Mouse (Mus musculus): ENCODE results near the gene Gtf2ird1.
A peak's percentile ranks its signal among the peaks of the same experiment; 100 is the strongest.
"Not testable (repeated sequence)": the region's sequence is repeated elsewhere in the genome, so short reads cannot be mapped to it uniquely, and the experiment has no call there.

Gene Gtf2ird1

DNA sequence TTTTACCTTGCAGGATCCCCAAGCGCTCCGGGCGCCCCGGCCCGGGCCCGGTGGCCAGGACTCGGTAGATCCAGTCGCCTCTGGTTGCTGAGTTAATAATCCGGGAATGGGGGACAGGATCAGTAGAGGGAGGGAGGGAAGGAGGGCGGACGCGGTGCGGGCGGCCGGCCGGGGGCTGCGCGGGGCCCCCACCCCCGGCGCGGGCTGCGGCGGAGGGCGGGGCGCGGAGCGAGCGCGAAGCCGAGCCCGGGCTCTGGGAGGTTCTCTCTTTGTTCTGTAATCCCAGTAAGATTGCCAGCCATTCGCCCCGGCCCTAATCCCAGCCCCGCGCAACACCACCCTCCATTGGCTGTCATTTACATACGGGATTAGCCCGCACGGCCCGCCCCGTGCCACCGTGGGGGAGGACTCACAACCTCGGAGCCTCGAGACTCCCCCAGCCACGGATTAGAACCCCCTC is at the start of gene Gtf2ird1:
TSS of gene Gtf2ird1 (minus strand) at position 214 of the 460 bp plus-strand sequence.
- peak; percentile 41 to 78 for DNase-seq (ENCODE audit: low spot score in 2 of 2)

DNA sequence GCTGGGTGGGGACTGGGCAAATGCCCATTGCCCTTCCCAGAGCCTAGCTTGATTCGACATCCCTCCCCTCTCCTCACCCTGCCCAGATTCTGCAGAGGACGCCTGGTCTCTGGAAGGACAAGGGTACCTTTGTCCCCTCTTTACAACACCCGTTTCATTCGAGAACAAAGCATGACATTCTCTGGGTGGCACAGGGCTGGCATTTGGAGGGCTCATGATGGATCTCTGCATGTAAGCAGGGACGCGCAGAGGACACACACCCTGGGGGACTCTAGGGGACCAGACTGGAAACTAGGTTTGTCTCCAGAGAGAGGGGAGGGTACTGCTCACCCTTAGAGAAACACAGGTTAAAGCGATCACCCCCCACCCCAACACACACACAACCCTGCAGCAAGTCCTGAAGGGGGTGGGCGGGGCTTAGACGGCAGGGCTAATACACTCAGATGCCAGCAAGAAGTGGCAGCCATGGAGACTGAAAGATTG is 49.3 kb upstream of the Gtf2ird1 start:
- DNase-seq (ENCODE audit: low spot score in 2 of 2), result no peak

DNA sequence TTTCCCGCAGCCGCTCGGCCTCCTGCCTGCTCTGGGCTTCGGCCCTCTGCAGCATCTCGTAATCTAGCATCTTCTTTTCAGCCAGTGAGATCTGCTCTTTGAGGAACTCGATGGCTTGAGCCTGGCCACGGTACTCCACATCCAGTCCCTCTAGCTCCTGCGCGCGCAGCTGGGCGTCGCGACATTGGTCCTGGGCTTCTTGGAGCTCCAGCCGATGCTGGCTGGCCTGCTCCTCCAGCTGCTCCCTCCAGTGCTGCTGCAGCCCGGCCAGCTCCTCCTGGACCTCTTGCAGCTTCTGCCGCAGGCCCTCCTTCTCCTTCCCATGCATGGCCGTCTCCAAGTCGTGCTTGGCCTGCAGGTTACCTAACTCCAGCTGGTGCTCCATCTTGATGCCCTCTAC is 46.1 kb upstream of the Gtf2ird1 start:
- DNase-seq (ENCODE audit: low spot score in 2 of 2), result no peak

DNA sequence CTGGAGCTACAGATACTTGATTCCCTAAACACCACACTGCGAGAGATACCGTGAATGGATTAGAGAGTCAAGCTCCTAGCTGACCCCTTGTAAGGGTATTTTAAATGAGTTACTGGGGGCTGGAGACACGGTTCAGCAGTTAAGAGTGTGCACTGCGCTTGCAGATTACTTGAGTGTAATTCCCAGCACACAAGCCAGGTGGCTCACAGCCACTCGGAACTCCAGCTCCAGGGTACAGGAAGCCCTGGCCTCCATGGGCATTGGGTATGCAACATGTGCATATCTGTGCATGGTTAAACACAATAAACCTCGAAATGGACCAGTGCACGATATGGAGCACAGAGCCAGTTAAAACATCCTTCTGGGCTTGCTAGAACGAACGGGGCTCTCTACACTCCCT is 44.9 kb upstream of the Gtf2ird1 start:
- no peak for DNase-seq (ENCODE audit: low spot score in 2 of 2)

DNA sequence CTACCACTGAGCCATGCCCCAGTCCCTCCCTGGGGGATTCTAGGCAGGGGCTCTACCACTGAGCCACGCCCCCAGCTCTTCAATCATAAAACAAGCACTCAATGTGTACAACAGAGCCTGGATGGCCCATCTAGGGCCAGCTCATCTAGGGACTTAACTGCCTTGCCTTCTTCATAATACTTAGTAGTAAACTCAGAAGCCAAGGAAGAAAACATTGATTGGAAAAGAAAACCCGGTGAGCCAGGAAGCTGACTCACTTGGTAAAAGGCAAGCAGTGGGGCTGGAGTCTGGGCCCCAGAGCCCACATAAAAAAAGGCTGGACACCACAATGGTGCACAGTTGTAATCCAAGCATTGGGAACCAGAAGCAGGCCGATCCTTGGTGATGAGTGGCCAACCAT is 44.2 kb upstream of the Gtf2ird1 start:
- no peak for DNase-seq (ENCODE audit: low spot score in 2 of 2)

DNA sequence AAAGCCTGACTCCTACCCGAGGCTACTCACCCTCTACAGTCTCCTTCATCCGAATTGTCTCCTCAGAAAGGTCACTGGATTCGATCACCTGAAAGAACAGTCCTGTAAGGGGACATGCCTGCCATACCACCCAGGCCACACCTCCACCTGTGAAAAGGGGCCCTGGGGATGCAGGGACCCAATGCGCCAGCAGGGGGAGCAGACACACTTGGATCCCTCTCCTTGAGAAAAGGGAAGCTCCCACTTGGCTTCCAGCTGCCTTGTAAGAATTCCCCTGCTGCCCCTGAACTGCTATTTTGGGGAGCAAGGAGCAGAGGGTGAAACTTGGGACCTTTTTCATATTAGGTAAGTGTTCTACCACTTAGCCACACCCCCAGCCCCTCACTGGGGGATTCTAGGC is 43.5 kb upstream of the Gtf2ird1 start:
- peak in 1 of 2 experiments; percentile 53 for DNase-seq (ENCODE audit: low spot score in 2 of 2)

DNA sequence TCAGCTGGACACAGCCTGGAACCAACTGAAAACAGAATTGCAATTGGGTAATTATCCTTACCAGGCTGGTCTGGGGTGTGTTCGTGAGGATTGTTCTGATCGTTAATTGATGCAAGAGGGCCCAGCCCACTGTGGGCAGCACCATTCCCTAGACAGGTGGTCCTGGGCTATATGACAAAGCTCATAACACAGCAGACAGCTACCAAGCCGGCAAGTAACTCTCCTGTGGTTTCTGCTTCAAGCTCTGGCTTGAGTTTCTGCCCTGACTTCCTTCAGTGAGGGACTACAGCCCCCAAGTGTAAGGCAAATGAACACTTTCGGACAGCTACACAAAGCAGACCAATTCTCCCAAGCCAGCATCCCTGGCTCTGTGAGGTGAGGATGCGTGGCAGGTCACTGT is 40.5 kb upstream of the Gtf2ird1 start:
- no peak for DNase-seq (ENCODE audit: low spot score in 2 of 2)

DNA sequence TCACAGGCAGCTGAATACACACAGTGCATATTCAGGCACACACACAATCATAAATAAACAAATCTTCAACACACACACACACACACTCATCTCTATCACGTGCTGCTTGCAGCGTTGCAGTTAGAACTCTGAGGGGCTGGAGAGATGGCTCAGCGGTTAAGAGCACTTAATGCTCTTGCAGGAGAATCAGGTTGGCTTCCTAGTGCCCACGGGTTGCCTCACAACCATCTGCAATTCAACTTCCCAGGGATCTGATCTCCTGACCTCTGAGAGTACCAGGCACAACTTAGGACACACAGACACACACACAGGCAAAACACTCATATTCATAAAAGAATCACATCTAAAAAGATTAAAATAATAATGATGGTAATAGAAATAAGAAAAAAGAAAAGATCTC is 39.3 kb upstream of the Gtf2ird1 start:
- no peak for DNase-seq (ENCODE audit: low spot score in 2 of 2)

DNA sequence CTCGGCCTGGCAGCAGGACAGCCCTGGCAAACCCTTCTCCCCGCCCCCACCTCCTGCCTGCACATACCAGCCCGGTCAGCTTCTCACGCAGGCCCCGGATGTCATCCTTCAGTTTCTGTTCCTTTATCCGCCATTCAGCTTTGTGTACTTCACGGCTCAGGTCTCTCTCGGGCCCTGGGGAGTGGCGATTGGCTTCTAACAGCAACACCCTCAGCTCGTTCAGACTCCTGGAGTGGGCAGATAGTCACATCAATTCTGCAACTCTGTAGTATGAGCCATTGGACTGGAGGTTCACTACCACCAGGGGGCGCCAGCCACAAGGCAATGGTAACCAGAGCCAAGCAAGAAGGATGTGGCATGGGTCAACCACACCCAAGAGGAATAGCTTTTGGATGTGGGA is 37.6 kb upstream of the Gtf2ird1 start:
- peak; percentile 88 to 92 for DNase-seq (ENCODE audit: low spot score in 2 of 2)

DNA sequence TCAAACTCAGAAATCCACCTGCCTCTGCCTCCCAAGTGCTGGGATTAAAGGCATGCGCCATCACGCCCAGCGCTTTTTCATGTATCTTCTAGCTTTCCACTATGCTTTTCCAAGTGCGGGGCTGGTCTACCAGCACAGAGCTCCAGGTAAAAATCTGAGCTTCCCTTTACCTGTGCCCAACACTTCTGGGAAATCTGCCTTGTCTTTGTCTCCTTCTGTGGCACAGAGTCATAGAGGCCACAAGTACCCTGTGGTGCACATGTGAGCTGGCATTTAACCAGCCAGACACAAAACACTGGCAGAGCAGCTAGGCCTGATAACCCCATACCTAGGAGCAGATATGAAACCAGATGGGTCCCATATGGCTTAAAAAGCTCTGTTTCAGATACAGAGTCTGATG is 36.4 kb upstream of the Gtf2ird1 start:
- DNase-seq (ENCODE audit: low spot score in 2 of 2), result no peak

DNA sequence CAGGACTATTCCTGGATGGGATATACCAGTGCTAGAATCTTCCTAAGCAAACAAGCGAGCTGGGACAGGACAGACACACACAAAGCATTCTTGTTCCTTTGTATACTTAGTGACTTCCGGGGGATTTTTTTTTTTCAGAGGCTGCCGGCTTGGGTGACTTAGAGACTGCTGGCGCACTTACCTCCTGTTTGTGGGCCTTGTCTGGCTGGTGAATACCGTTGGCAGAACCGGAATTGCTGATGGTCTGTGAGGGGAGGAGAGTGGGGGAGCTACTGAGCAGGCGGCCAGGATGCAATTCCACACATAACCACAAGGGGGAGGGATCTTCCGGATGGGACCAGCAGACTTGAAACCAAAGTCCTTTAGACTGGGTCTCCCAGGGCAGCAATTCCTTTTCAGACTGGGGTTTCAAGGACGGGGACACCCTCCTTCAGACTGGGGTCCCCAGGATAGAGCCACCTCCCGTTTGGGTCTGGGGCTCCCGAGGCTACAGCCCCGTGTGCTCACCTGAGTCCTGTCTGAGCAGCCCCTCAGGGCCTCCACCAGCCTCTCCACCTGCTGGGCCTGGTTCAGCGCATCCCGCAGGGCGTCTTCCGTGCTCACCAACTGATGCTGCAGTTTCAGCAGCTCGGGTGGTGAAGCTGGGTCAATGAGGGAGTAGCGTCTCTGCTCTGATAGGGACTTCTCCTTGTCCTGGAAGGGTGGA is 35.3 kb upstream of the Gtf2ird1 start:
- DNase-seq (ENCODE audit: low spot score in 2 of 2), result peak; percentile 88 to 89

DNA sequence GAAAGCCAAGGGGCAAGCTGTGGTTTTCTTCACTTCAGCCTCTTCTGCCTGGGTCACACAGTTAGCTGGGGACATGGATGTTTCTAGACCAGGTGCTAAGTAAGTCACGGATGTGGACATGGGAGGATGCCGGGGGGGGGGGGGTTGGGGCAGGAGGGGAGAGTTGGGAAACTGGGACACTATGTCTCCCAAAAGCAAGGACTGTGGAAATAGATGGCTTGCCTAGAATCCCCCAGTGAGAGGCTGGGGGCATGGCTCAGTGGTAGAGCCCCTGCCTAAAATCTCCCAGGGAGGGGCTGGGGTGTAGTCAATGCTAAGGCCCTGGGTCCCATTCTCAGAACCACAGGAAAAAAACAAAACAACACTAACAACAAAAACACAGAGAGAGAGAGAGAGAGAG is 34.7 kb upstream of the Gtf2ird1 start:
- no peak for DNase-seq (ENCODE audit: low spot score in 2 of 2)

DNA sequence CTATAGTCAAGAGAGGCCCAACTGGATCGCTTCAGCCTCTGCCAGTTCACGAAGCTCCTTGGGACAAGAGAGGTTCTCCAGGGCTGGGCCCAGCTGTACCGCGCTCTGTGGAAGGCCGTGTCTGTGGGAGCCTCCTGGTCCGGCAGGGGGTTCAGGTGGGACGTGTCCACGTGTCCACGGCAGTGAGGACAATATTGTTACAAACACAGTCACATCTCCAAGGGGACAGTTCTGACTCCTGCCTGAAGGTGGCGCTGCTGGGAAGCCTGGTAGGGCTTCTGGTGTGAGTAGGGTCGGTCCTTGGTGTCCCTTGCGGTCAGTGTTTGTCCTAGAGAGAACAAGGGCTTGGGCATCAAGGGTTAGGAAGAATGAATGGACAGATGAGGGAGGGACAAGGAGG is 33.9 kb upstream of the Gtf2ird1 start:
- DNase-seq (ENCODE audit: low spot score in 2 of 2), result peak in 1 of 2 experiments; percentile 53

DNA sequence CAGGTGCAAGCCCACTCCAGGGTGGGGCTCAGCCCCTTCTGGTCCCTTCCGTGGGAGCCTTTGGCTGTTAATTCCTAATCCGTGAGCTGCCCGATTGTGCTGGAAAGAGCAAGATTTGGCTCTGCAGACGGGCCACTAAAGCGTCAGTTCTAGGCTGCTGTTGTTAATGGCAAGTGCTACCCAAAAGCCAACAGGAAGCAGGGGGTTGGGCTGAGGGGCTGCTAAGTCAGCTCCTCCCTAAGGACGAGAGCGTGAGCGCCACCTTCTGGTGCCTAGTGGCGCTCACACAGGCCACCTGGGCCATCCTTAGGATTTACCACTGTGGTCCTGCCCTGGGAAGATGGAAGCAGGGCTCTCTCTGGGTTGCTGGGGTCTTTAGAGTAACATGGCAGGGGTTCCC is 33.1 kb upstream of the Gtf2ird1 start:
- DNase-seq (ENCODE audit: low spot score in 2 of 2), result peak in 1 of 2 experiments; percentile 52

DNA sequence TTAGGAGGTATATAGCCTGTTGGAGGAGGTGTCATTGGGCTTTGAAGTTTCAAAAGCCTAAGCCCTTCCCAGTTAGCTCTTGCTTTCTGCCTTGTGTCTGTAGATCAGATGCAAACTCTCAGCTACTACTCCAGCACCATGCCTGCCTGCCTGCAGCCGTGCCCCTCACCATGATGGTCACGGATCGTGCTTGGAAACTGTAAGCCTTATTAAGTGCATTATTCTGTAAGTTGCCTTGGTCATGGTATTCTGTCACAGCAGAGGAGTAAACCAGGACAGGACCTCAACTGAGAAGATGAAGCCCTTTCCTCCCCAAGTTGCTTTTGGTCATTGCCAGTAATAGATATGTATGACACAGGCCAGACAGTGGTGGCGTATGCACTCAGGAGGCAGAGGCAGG is 32.1 kb upstream of the Gtf2ird1 start:
- no peak for DNase-seq (ENCODE audit: low spot score in 2 of 2)

DNA sequence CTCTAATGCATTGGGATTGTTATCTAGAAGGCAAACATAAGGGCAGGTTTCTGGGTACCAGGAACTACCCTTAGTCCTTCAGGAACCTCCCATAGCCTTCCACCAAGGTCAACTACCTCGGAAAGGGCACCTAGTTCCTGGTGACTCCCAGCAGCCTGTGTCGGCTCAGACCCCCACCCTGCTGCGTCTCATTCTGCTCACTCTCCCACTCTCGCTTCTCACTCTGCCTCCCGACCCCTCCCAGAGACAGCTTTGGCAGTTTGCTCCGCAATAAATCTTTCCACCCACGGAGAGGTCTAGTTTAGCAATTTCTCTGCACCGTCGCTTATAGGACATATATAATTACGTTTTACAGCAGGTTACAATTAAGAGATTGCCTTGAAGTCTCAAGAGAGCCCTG is 31.5 kb upstream of the Gtf2ird1 start:
- DNase-seq (ENCODE audit: low spot score in 2 of 2), result no peak

DNA sequence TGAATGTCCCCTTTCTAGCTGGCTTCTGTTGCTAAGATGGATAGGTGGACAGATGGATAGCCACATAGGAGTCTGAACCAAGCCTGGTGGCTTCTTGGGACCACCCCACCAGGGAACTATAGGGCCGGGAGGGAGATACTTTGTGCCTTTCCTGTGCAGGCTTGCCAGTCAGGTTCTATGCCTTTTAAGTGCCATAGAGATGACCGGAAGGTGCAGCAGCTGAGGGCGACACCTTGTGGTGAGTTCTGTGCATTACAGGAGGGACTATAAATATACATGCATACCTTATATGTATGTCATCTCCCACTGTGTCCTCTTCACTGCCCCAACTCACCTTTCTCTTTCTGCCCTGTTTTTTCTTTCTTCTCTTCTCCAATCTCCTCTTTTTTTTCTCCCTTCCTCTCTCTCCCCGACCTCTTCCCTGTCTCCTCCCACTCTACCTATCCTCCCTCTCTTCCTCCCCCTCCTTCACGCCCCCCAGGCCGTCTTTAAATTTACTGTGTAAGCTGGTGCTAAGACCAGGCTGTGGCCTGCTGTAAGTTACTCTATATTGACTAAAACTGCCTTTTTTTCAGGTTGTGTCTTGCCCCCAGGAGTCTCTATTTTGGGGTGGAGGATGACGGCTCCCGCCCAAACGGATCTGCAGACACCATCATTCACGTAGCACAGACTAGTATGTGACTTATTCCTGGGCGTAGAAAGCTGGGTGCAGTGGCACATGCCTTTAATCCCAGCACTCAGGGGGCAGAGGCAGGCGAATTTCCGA is 29.6 kb upstream of the Gtf2ird1 start:
- DNase-seq (ENCODE audit: low spot score in 2 of 2), result peak in 1 of 2 experiments; percentile 74

DNA sequence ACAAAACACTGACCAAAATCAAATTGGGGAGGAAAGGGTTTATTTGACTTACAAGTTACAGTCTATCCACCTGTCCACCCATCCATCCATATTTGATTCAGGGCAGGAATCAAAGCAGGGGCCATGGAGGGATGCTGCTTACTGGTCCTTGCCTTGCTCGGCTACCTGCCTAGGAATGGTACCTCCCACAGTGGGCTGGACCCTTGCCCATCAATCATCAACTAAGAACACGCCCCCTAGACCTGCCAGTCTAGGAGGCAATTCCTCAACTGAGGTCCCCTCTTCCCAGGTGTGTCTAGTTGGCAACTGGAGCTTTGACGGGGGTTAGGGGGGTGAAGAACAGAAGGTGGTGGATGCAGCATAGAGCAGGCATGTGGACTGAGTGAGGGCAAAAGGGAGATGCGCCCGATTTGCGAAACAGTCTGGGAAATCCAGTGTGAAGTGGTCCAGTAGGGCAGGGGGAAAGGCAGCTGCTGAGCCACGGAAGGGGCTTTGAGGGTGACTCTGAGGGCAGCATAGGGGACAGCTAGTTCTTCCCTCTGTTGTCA is 28.7 kb upstream of the Gtf2ird1 start:
- DNase-seq (ENCODE audit: low spot score in 2 of 2), result no peak

DNA sequence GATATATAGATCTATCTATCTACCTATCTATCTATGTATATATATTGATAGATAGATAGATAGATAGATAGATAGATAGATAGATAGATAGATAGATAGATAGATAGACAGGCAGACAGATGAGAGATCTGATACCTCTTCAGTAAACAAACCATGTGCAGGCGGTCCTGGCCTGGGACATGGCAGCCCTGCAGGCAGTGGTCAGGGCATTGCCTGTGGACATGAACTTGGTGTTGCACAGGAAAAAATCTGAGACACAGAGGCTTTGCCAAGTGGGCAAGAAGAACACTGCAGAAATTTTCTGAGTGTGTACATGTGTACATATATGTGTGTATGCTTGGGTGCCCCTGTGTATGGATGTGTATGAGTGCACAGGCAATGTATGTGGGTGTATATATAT is 26.8 kb upstream of the Gtf2ird1 start:
- DNase-seq (ENCODE audit: low spot score in 2 of 2), result peak in 1 of 2 experiments; percentile 3

DNA sequence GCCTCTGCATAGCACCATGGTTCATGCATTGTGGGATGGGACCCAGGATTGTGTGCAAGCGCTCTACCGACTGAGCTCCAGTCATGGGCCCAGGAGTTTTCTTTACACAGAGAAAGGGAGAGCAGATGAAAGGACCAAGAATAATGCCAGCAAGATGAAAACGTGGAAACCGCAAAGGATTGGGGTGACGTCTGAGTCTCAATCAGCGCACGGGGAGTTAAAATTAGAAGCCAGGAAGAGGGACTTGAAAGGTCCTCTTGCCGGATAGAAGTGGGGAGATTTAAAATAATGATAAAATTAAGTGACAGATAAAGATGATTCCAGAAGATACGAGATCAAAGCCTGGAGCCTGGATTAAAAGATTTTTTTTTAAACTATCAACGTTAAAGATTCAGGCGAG is 25.8 kb upstream of the Gtf2ird1 start:
- DNase-seq (ENCODE audit: low spot score in 2 of 2), result peak in 1 of 2 experiments; percentile 7

DNA sequence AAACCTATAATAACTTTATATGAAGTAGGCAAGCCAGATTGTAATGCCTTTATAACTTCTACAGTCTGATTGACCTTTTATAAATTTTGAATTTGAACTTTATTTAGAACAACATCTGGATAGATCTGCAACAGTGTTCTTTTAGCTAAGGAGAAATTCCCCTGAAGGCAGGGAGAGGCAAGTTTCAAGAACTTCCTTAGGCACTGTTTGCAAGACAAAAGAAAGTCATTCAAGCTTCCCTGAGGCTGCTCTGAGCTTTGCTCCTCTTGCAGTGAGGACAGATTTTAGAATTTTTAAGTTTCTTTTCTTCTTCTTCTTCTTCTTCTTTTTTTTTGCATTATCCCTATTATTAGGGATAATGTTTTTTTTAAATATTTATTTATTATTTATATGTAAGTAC is 22.4 kb upstream of the Gtf2ird1 start:
- not testable (repeated sequence) for DNase-seq (ENCODE audit: low spot score in 2 of 2)

DNA sequence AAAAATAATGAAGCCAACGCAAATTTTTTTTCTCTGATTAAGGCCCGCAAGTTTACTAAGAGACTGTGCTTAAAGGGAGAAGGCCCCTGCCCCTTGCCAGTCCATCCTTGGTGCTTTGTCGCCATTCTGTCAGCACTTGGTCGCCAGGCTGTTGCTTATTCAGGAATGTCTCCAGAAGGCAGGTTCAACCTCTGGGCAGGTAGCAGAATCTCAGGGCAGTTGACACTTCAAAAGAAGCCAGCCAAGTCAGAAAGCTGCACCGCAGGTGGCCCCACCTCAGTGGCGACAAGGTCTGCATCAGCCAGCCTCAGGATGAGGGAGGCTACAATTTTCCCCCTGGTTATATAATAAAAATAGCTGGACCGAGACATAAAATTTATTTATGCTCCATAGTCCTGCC is 19.2 kb upstream of the Gtf2ird1 start:
- DNase-seq (ENCODE audit: low spot score in 2 of 2), result not testable (repeated sequence)
